Mouse (Mus musculus) testis, adult 2 months (tissue): Measurements from ENCODE around the gene Sh3bgrl.
A peak's percentile ranks its signal among the peaks of the same experiment; 100 is the strongest.

Experiments
- CTCF ChIP-seq: fragments of 200-500 bp; IDR thresholded peaks from 2 replicates; pipeline ENCODE4 v1.5.1; 2012; ENCODE audit warnings: low read depth, mild to moderate bottlenecking, inconsistent platforms, low read length, moderate library complexity; ENCODE audit not compliant: control insufficient read depth, insufficient read depth, insufficient replicate concordance
- POLR2A ChIP-seq: fragments of 200-500 bp; IDR thresholded peaks from 2 replicates; pipeline ENCODE4 v1.6.1; 2012; ENCODE audit warnings: low read depth, mild to moderate bottlenecking, inconsistent platforms, low read length, moderate library complexity; ENCODE audit not compliant: control insufficient read depth

GRCm38 (mm10) chrX:109095245-109096242 is at the start of gene Sh3bgrl:
- TF ChIP-seq CTCF (no peak), POLR2A (peak; percentile 21; the same call in 1 of the 2 replicates)
